Mouse (Mus musculus) C2C12 (cell line): ENCODE data around the gene Bicc1.

ENCODE experiments used
- CEBPB ChIP-seq: IDR thresholded peaks from one replicate; pipeline ENCODE4 v1.6.1; 2011; ENCODE audit warnings: low read depth, mild to moderate bottlenecking, control low read depth, moderate library complexity
- CTCF ChIP-seq: IDR thresholded peaks from one replicate; pipeline ENCODE4 v1.5.1; 2011; ENCODE audit not compliant: control insufficient read depth, insufficient read depth, insufficient read length
- MAX ChIP-seq: IDR thresholded peaks from one replicate; pipeline ENCODE4 v1.6.1; 2011; ENCODE audit warnings: mild to moderate bottlenecking, control low read depth
- MYOG ChIP-seq: IDR thresholded peaks from one replicate; pipeline ENCODE4 v1.6.1; 2011; ENCODE audit not compliant: control insufficient read depth, insufficient read length; ENCODE audit errors: extremely low read depth
- USF1 ChIP-seq: IDR thresholded peaks from one replicate; pipeline ENCODE4 v1.6.1; 2011; ENCODE audit warnings: low read depth, mild to moderate bottlenecking, control low read depth, moderate library complexity

- no peak for TF ChIP-seq CTCF
- TF ChIP-seq MAX = no peak
- TF ChIP-seq MYOG = no peak
- TF ChIP-seq USF1 = no peak
- no peak for TF ChIP-seq CEBPB
Observed at GRCm38 (mm10) chr10:70963599-70964193, 195.8 kb downstream of the Bicc1 start.
